Mouse (Mus musculus) liver, postnatal 0 days (tissue): ENCODE measurements around the gene Dync1i2. TPM values are rescaled to one million over a fixed set of nuclear protein-coding genes. Genes with fewer than 3 reads are reported as not detected.

Experiments
- ATAC-seq: fragments of 200-750 bp; cut with Nextera tagmentation; 2 replicates; pipeline ENCODE4 v1.8.0; 2017; ENCODE audit warnings: mild to moderate bottlenecking, moderate library complexity
- DNase-seq: peaks from one replicate; pipeline ENCODE4 v3.0.0-alpha.2; 2016
- H3K27ac ChIP-seq: fragments of 300-500 bp; sonication (generic); 2 replicates; pipeline ENCODE4 v1.5.1; 2014; ENCODE audit warnings: antibody characterized with exemption, moderate library complexity, mild to moderate bottlenecking, low read depth
- H3K27me3 ChIP-seq: fragments of 300-500 bp; sonication (generic); 2 replicates; pipeline ENCODE4 v1.6.1; 2014; ENCODE audit warnings: low read length, control low read depth, mixed read lengths; ENCODE audit not compliant: insufficient read depth
- H3K36me3 ChIP-seq: fragments of 300-500 bp; sonication (generic); replicated peaks from 2 replicates; pipeline ENCODE4 v1.6.1; 2014; ENCODE audit warnings: mild to moderate bottlenecking, control low read depth, low read length, moderate library complexity, mixed read lengths; ENCODE audit not compliant: insufficient read depth
- H3K4me1 ChIP-seq: fragments of 300-500 bp; sonication (generic); 2 replicates; pipeline ENCODE4 v1.6.1; 2014; ENCODE audit warnings: antibody characterized with exemption, mild to moderate bottlenecking, control low read depth; ENCODE audit not compliant: insufficient read depth
- H3K4me2 ChIP-seq: fragments of 300-500 bp; sonication (generic); 2 replicates; pipeline ENCODE4 v1.6.1; 2014; ENCODE audit warnings: low read depth, mild to moderate bottlenecking, low read length, moderate library complexity, mixed read lengths
- H3K4me3 ChIP-seq: fragments of 300-500 bp; sonication (generic); 2 replicates; pipeline ENCODE4 v1.5.1; 2014; ENCODE audit warnings: low read depth, low read length
- H3K9ac ChIP-seq: fragments of 300-500 bp; sonication (generic); replicated peaks from 2 replicates; pipeline ENCODE4 v1.6.1; 2014; ENCODE audit warnings: mild to moderate bottlenecking, moderate library complexity
- H3K9me3 ChIP-seq: fragments of 300-500 bp; sonication (generic); 2 replicates; pipeline ENCODE4 v1.6.1; 2016; ENCODE audit warnings: mild to moderate bottlenecking, control low read depth, low read length, mixed read lengths
- CTCF ChIP-seq: sonication (generic); IDR thresholded peaks from 2 replicates; pipeline ENCODE4 v1.5.1; 2016; ENCODE audit warnings: antibody characterized with exemption, low read depth
- EP300 ChIP-seq: IDR thresholded peaks from 2 replicates; pipeline ENCODE4 v1.6.1; 2016; ENCODE audit warnings: antibody characterized with exemption, low read depth, mild to moderate bottlenecking
- WGBS: fragments of 180-500 bp; shearing (Covaris S2); extraction: QIAGEN DNeasy Blood & Tissue Kit; methylation state at CpG from one replicate; pipeline ENCODE4 v1.1.7; 2014; ENCODE audit not compliant: insufficient replicate concordance; 5-methylcytosine and 5-hydroxymethylcytosine counted together
- polyA plus RNA-seq: library from polyadenylated mRNA; unstranded; fragments of >200 nt; fragmentation: Nextera tagmentation; extraction: Ambion mirVana; gene quantifications from 2 replicates; pipeline ENCODE4 v1.2.1, GENCODE M21; 2015

The Dync1i2 gene
- polyA plus RNA-seq, 1 experiment from 2014 or later, result 21.5 TPM

GRCm38 (mm10) chr2:71270085-71270484 lies 58.6 kb downstream of the Dync1i2 start:
- DNase-seq (no peak), ATAC-seq (no peak)
- WGBS, result 41% methylated on average over 4 of the region's 4 CpGs
- Histone ChIP-seq H3K4me1 (no peaks in the 10 kb centered on the region), H3K4me3 (no peak overlapping the region), H3K4me2 (peak overlapping the region; percentile 38; the same call in 1 of the 2 replicates), H3K27me3 (no peaks in the 10 kb centered on the region), H3K9ac (no peak overlapping the region), H3K36me3 (peaks cover 2% of the 10 kb centered on the region; the same call in 1 of the 2 replicates), H3K27ac (no peak overlapping the region), H3K9me3 (no peaks in the 10 kb centered on the region)
- no peak for TF ChIP-seq EP300
- TF ChIP-seq CTCF, result no peak

GRCm38 (mm10) chr2:71273955-71274679 lies 62.6 kb downstream of the Dync1i2 start:
- Histone ChIP-seq H3K4me2 (peak overlapping the region; percentile 45), H3K36me3 (peaks cover 18% of the 10 kb centered on the region), H3K4me1 (no peaks in the 10 kb centered on the region), H3K27me3 (no peaks in the 10 kb centered on the region), H3K9ac (no peak overlapping the region; the same call in 1 of the 2 replicates), H3K9me3 (no peaks in the 10 kb centered on the region), H3K27ac (no peak overlapping the region), H3K4me3 (peak overlapping the region; percentile 21)
- 31% methylated on average over 23 of the region's 23 CpGs for WGBS
- DNase-seq (peak; percentile 70), ATAC-seq (peak; percentile 64)
- no peak for TF ChIP-seq CTCF
- no peak for TF ChIP-seq EP300

- Histone ChIP-seq H3K9me3 (no peaks in the 10 kb centered on the region), H3K4me2 (no peak overlapping the region), H3K36me3 (peaks cover 22% of the 10 kb centered on the region), H3K9ac (no peak overlapping the region), H3K4me3 (no peak overlapping the region), H3K27me3 (no peaks in the 10 kb centered on the region), H3K4me1 (no peaks in the 10 kb centered on the region), H3K27ac (no peak overlapping the region)
- 85% methylated on average over 7 of the region's 7 CpGs for WGBS
- TF ChIP-seq EP300 (no peak), CTCF (no peak)
- DNase-seq (no peak), ATAC-seq (no peak)
Observed at GRCm38 (mm10) chr2:71275734-71276133, 64.2 kb downstream of the Dync1i2 start.

- peaks cover 30% of the 10 kb centered on the region for H3K36me3 ChIP-seq
- no peaks in the 10 kb centered on the region for H3K27me3 ChIP-seq
- DNase-seq, result no peak
- H3K27ac ChIP-seq, result no peak overlapping the region
- H3K4me1 ChIP-seq, result no peaks in the 10 kb centered on the region
- no peak for TF ChIP-seq EP300
- no peak for TF ChIP-seq CTCF
- ATAC-seq, result no peak
- H3K9me3 ChIP-seq, result no peaks in the 10 kb centered on the region
- H3K9ac ChIP-seq, result no peak overlapping the region
- WGBS, result 85% methylated on average over 23 of the region's 23 CpGs
- no peak overlapping the region for H3K4me2 ChIP-seq
- H3K4me3 ChIP-seq, result no peak overlapping the region
Observed at GRCm38 (mm10) chr2:71278791-71279775, 67.6 kb downstream of the Dync1i2 start.

- Histone ChIP-seq H3K4me3 (no peak overlapping the region), H3K9ac (no peak overlapping the region), H3K27me3 (no peaks in the 10 kb centered on the region), H3K9me3 (no peaks in the 10 kb centered on the region), H3K4me2 (no peak overlapping the region), H3K4me1 (no peaks in the 10 kb centered on the region), H3K36me3 (peaks cover 22% of the 10 kb centered on the region), H3K27ac (no peak overlapping the region)
- DNase-seq, result no peak
- ATAC-seq, result no peak
- no peak for TF ChIP-seq EP300
- TF ChIP-seq CTCF, result no peak
- 80% methylated on average over 1 of the region's 1 CpGs for WGBS
Observed at GRCm38 (mm10) chr2:71281981-71282380, 70.5 kb downstream of the Dync1i2 start.

GRCm38 (mm10) chr2:71290107-71290775 lies 78.7 kb downstream of the Dync1i2 start:
- no peak overlapping the region for H3K27ac ChIP-seq
- no peaks in the 10 kb centered on the region for H3K4me1 ChIP-seq
- WGBS, result 78% methylated on average over 6 of the region's 6 CpGs
- H3K4me2 ChIP-seq, result no peak overlapping the region
- H3K36me3 ChIP-seq, result peaks cover 14% of the 10 kb centered on the region
- TF ChIP-seq EP300, result no peak
- no peak for TF ChIP-seq CTCF
- H3K9ac ChIP-seq, result no peak overlapping the region
- no peaks in the 10 kb centered on the region for H3K27me3 ChIP-seq
- no peaks in the 10 kb centered on the region for H3K9me3 ChIP-seq
- ATAC-seq (no peak), DNase-seq (no peak)
- no peak overlapping the region for H3K4me3 ChIP-seq
